Mouse (Mus musculus): Measurements from ENCODE around the gene Cldn6. TPM values are rescaled to one million over a fixed set of nuclear protein-coding genes. Genes with fewer than 3 reads are reported as not detected.
A peak's percentile ranks its signal among the peaks of the same experiment; 100 is the strongest.

The Cldn6 gene
- total RNA-seq, 2 experiments from 2014 or later = not detected

GRCm38 (mm10) chr17:23673424-23674073 is 5.5 kb upstream of the Cldn6 start, which contains the start of the genes Hcfc1r1 and Thoc6:
TSS of gene Hcfc1r1 (plus strand) at chr17:23673596.
TSS of gene Thoc6 (minus strand) at chr17:23673882.
- intact Hi-C loops (cut with DNase I) = loop anchor here (1.0 kb wide), 1 partner anchor 12 kb away; no protein-coding TSS in a partner anchor
- peak; percentile 93 to 98 for DNase-seq (ENCODE audit: low spot score in 2 of 2)

- no peak for DNase-seq (ENCODE audit: low spot score in 2 of 2)
These were observed 4.6 kb upstream of the Cldn6 start for GRCm38 (mm10) chr17:23674271-23674952.

GRCm38 (mm10) chr17:23675127-23675526 is 3.9 kb upstream of the Cldn6 start:
- intact Hi-C loops (cut with DNase I) = no loop called here
- DNase-seq (ENCODE audit: low spot score in 2 of 2) = no peak

More at GRCm38 (mm10) chr17:23674271-23674952, 4.6 kb upstream of the Cldn6 start:
- intact Hi-C loops (cut with DNase I) = no loop called here

GRCm38 (mm10) chr17:23675564-23676281 is 3.3 kb upstream of the Cldn6 start:
- intact Hi-C loops (cut with DNase I) = no loop called here
- DNase-seq (ENCODE audit: low spot score in 2 of 2) = no peak

- no peak for DNase-seq (ENCODE audit: low spot score in 2 of 2)
- intact Hi-C loops (cut with DNase I) = no loop called here
These were observed 2.5 kb upstream of the Cldn6 start for GRCm38 (mm10) chr17:23676473-23677031.

GRCm38 (mm10) chr17:23677236-23677679 is 1.8 kb upstream of the Cldn6 start, which contains the start of gene Tnfrsf12a:
TSS of gene Tnfrsf12a (minus strand) at chr17:23677468.
- intact Hi-C loops (cut with DNase I) = no loop called here
- DNase-seq (ENCODE audit: low spot score in 2 of 2) = peak; percentile 66 to 77

GRCm38 (mm10) chr17:23680336-23680735 is 1.3 kb downstream of the Cldn6 start:
- DNase-seq (ENCODE audit: low spot score in 2 of 2) = no peak
- intact Hi-C loops (cut with DNase I) = no loop called here

GRCm38 (mm10) chr17:23681086-23681485 is 2.0 kb downstream of the Cldn6 start:
- no peak for DNase-seq (ENCODE audit: low spot score in 2 of 2)
- intact Hi-C loops (cut with DNase I) = no loop called here

GRCm38 (mm10) chr17:23682092-23682491 is 3.0 kb downstream of the Cldn6 start:
- intact Hi-C loops (cut with DNase I) = no loop called here
- no peak for DNase-seq (ENCODE audit: low spot score in 2 of 2)

- DNase-seq (ENCODE audit: low spot score in 2 of 2) = no peak
- intact Hi-C loops (cut with DNase I) = no loop called here
These were observed 3.5 kb downstream of the Cldn6 start for GRCm38 (mm10) chr17:23682530-23682929.

- no peak for DNase-seq (ENCODE audit: low spot score in 2 of 2)
- intact Hi-C loops (cut with DNase I) = no loop called here
These were observed 4.2 kb downstream of the Cldn6 start for GRCm38 (mm10) chr17:23683226-23683625.

- DNase-seq (ENCODE audit: low spot score in 2 of 2) = no peak
- intact Hi-C loops (cut with DNase I) = no loop called here
These were observed 5.0 kb downstream of the Cldn6 start, which contains the start of gene Cldn9 for GRCm38 (mm10) chr17:23683856-23684672. TSS of gene Cldn9 (minus strand) at chr17:23684026.

- DNase-seq (ENCODE audit: low spot score in 2 of 2) = no peak
- intact Hi-C loops (cut with DNase I) = no loop called here
These were observed 15.4 kb downstream of the Cldn6 start for GRCm38 (mm10) chr17:23694491-23694890.

- DNase-seq (ENCODE audit: low spot score in 2 of 2) = no peak
These were observed 16.8 kb downstream of the Cldn6 start for GRCm38 (mm10) chr17:23695801-23696200.

GRCm38 (mm10) chr17:23699131-23700077 is 20.4 kb downstream of the Cldn6 start:
- intact Hi-C loops (cut with DNase I) = loop anchor here (5.0 kb wide), 1 partner anchor 37 kb away; the partner anchor contains the start of gene Bicdl2
- DNase-seq (ENCODE audit: low spot score in 2 of 2) = peak in 1 of 2 experiments; percentile 34

More at GRCm38 (mm10) chr17:23695801-23696200, 16.8 kb downstream of the Cldn6 start:
- intact Hi-C loops (cut with DNase I) = no loop called here

- DNase-seq (ENCODE audit: low spot score in 2 of 2) = peak; percentile 91 to 94
- intact Hi-C loops (cut with DNase I) = loop anchor here (5.0 kb wide), 1 partner anchor 38 kb away; the partner anchor contains the start of gene Bicdl2
These were observed 21.0 kb downstream of the Cldn6 start for GRCm38 (mm10) chr17:23700079-23700478.

GRCm38 (mm10) chr17:23703301-23703700 is 24.3 kb downstream of the Cldn6 start:
- DNase-seq (ENCODE audit: low spot score in 2 of 2) = peak in 1 of 2 experiments; percentile 34
- intact Hi-C loops (cut with DNase I) = loop anchor here (5.0 kb wide), 1 partner anchor 41 kb away; the partner anchor contains the start of gene Bicdl2

All from left cerebral cortex, postnatal 14 days (tissue).